ENCODE assay signal across 15 mouse cellular contexts in the genomic region with DNA sequence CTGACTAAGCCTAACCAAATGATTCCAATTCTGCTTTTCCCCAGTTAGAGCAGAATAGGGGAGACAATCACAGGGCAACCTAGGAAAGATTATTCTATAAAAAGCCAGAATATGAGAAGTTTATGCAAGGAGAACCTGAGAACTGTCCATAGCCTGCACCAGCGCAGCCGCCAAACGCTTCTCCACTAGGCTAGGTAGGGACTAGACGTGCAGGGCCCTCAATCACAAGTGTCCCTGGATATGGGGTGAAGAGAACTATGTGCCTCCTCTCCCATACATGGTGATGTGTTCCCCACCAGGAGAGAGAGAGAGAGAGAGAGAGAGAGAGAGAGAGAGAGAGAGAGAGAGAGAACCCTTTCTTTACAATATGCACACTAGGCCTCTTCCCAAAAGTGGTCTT. TPM values are rescaled to one million over a fixed set of nuclear protein-coding genes. Genes with fewer than 3 reads are reported as not detected.
DNase-seq lines count a peak whose midpoint lies in the region; ATAC-seq lines count a peak whose summit lies in the region.
"Had no signal": no experiment of that assay in that cellular context is flagged by ENCODE, and none has a peak within 500 bp of the region (broad histone marks: within the 10 kb centered on the region; RNA-seq: fewer than 3 reads in every experiment).

No protein-coding gene starts in this region.

- intact Hi-C loops in heart, postnatal 10 days (cut with DNase I) = loop anchor here (2.0 to 5.0 kb wide), 6 partner anchors 26 to 946 kb away; no protein-coding TSS in a partner anchor

- 95% methylated on average over 4 of the region's 4 CpGs for WGBS in hindbrain, embryonic 15.5 days
- 99% methylated on average over 4 of the region's 4 CpGs for WGBS in hindbrain, embryonic 12.5 days
- WGBS in midbrain, embryonic 15.5 days = 91% methylated on average over 4 of the region's 4 CpGs

- H3K4me2 ChIP-seq in hindbrain, embryonic 15.5 days = peak overlapping the region; percentile 69
- H3K4me2 ChIP-seq in hindbrain, embryonic 12.5 days (replicated peaks) = no peak overlapping the region
- H3K4me2 ChIP-seq in midbrain, embryonic 15.5 days = peak overlapping the region; percentile 87

- H3K9ac ChIP-seq in hindbrain, embryonic 15.5 days = peak overlapping the region; percentile 55; the same call in 1 of the 2 replicates
- no peak overlapping the region for H3K9ac ChIP-seq in hindbrain, embryonic 12.5 days
- H3K9ac ChIP-seq in midbrain, embryonic 15.5 days = 0 out of 2 replicates have a peak overlapping the region, but pooled peaks have one; percentile 64

- peak overlapping the region; percentile 69 for H3K4me3 ChIP-seq in hindbrain, embryonic 15.5 days
- H3K4me3 ChIP-seq in hindbrain, embryonic 12.5 days = no peak overlapping the region
- peak overlapping the region; percentile 72 for H3K4me3 ChIP-seq in midbrain, embryonic 15.5 days

- H3K4me1 ChIP-seq in hindbrain, embryonic 15.5 days (replicated peaks) = 0 out of 2 replicates have a peak, but pooled peaks cover 23% of the 10 kb centered on the region
- H3K4me1 ChIP-seq in hindbrain, embryonic 12.5 days = peaks cover 8% of the 10 kb centered on the region
- H3K4me1 ChIP-seq in midbrain, embryonic 15.5 days = 0 out of 2 replicates have a peak, but pooled peaks cover 9% of the 10 kb centered on the region

- peak; percentile 23 to 44 for DNase-seq in cerebellum, adult 18-20 months
- no peak for DNase-seq in cerebellum, adult 11-12 months
- DNase-seq in heart, adult 11 months = peak; percentile 86
- DNase-seq in heart, postnatal 10 days = no peak
- DNase-seq: gastrocnemius, postnatal 25 days; kidney, postnatal 36 days; lung, postnatal 36 days; spleen, adult 18-20 months; thymus, postnatal 25 days had no signal

- no peaks in the 10 kb centered on the region for H3K36me3 ChIP-seq in hindbrain, embryonic 15.5 days
- H3K36me3 ChIP-seq in hindbrain, embryonic 12.5 days = no peaks in the 10 kb centered on the region
- H3K36me3 ChIP-seq in midbrain, embryonic 15.5 days (replicated peaks) = no peaks in the 10 kb centered on the region

- H3K27me3 ChIP-seq in hindbrain, embryonic 15.5 days = no peaks in the 10 kb centered on the region
- H3K27me3 ChIP-seq in hindbrain, embryonic 12.5 days = peaks cover 37% of the 10 kb centered on the region
- H3K27me3 ChIP-seq in midbrain, embryonic 15.5 days (replicated peaks) = no peaks in the 10 kb centered on the region

- peak overlapping the region; percentile 82; the same call in 1 of the 2 replicates for H3K27ac ChIP-seq in hindbrain, embryonic 15.5 days (replicated peaks)
- no peak overlapping the region for H3K27ac ChIP-seq in hindbrain, embryonic 12.5 days
- 0 out of 2 replicates have a peak overlapping the region, but pooled peaks have one; percentile 85 for H3K27ac ChIP-seq in midbrain, embryonic 15.5 days
- H3K27ac ChIP-seq: stomach, postnatal 0 days had no signal

- H3K9me3 ChIP-seq in hindbrain, embryonic 15.5 days = no peaks in the 10 kb centered on the region
- H3K9me3 ChIP-seq in hindbrain, embryonic 12.5 days (replicated peaks) = no peaks in the 10 kb centered on the region
- H3K9me3 ChIP-seq in midbrain, embryonic 15.5 days = no peaks in the 10 kb centered on the region

- ATAC-seq in hindbrain, embryonic 15.5 days (ENCODE audit: low FRiP score, low read depth) = no peak
- ATAC-seq in hindbrain, embryonic 12.5 days (ENCODE audit: low FRiP score) = no peak
- ATAC-seq in midbrain, embryonic 15.5 days (replicated peaks) = no peak
- ATAC-seq in activated CD4-positive, CD25-positive, alpha-beta regulatory T cell, adult 4 months = no peak
- ATAC-seq: intestine, postnatal 0 days had no signal

RNA-seq across cellular contexts. Expression of a gene that starts 2.2 kb away (rescaled TPM):
- 10 to 100 TPM; 17.2 to 29.6 TPM for total RNA-seq in heart, postnatal 10 days (2021)
- polyA plus RNA-seq in hindbrain, embryonic 15.5 days (2015; fragmentation: Nextera tagmentation; extraction: Ambion mirVana) = 25.3 and 30.3 TPM in 2 replicates
- 1.4 and 2.5 TPM in 2 replicates for polyA plus RNA-seq in hindbrain, embryonic 12.5 days (2016; fragmentation: Nextera tagmentation; extraction: Ambion mirVana)
- polyA plus RNA-seq in midbrain, embryonic 15.5 days (2015; fragmentation: Nextera tagmentation; extraction: Ambion mirVana) = 23.6 and 25.5 TPM in 2 replicates
- not detected for polyA plus RNA-seq in activated CD4-positive, CD25-positive, alpha-beta regulatory T cell, adult 4 months (2017; shearing (Covaris generic))

Comparison
In these comparisons a context has a peak if more than half of its experiments do, and no peak if none do; other contexts are left out.
1. DNase-seq: peak in cerebellum, adult 18-20 months (2 of 2) and heart, adult 11 months (single experiment); none in cerebellum, adult 11-12 months (single experiment) and heart, postnatal 10 days (0 of 2).